Mouse (Mus musculus): ENCODE measurements around the gene Irf3.
A peak's percentile ranks its signal among the peaks of the same experiment; 100 is the strongest.

Gene Irf3

DNA sequence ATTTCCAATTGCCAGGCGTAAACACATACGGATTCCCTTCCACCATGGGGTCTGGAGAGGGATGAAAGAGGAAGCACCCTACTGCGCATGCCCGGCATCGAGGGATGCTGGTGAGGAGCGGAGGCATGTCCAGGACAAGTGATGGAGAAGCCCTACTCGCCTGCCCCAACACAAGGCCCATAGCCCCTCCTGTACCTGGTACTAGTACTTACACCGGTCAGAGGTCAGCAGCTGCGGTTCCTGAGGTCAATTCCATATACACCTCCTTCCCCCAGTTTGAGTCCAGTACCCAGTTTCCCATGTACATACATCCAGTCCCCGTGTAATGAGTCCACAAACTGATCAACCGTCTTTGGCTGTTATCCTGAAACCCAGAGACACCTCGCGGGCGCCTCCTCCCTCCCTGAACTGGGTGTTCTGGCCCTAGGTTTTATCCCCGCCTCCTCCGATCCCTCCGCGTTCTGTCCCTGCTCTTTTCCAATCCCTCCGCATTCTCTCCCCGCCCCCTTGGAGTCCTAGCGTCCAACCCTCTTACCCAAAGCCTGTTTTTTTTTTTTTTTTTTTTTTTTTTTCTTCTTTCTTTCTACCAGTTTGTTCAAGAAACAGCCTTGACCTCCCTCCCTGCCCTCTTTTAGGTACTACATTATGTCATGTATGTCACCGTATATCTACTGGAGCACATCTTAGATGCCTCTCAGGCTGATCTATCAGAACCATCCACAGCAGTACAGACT is 22.9 kb upstream of the Irf3 start, which contains the start of gene Cpt1c:
Cpt1c (minus strand) TSS at position 469 of the 734 bp plus-strand sequence.
- peak; percentile 75 to 82 for DNase-seq (ENCODE audit: low spot score in 2 of 2)

DNA sequence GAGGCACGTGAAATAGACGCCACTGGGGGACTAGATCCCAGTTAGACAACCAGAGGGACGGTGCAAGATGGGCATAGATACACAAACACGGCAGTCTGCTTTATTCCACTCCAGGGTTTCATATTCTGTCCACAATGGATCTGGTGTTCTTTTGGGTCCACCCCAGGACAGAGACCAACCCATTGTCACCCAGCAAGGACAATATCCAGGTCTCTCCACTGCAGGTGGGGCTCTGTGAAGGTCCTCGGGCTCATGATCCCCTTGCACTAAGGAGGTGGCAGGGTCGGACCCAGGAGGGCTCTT is 22.4 kb upstream of the Irf3 start:
- peak in 1 of 2 experiments; percentile 19 for DNase-seq (ENCODE audit: low spot score in 2 of 2)

DNA sequence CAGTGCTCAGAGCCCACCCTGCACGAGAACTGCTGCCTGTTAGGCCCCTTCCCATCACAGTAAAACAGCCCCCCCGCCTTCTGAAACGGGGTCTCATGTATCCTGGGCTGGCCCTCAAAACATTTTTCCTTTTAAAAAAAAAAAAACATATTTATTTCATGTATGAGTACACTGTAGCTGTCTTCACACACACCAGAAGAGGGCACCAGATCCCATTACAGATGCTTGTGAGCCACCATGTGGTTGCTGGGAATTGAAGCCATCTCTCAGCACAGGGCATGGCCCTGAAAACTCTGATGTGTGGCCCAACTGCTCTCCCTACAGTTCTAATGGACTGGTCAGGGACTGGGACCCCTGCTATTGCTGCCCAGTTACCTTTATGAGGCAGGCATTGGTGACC is 19.1 kb upstream of the Irf3 start:
- no peak for DNase-seq (ENCODE audit: low spot score in 2 of 2)

DNA sequence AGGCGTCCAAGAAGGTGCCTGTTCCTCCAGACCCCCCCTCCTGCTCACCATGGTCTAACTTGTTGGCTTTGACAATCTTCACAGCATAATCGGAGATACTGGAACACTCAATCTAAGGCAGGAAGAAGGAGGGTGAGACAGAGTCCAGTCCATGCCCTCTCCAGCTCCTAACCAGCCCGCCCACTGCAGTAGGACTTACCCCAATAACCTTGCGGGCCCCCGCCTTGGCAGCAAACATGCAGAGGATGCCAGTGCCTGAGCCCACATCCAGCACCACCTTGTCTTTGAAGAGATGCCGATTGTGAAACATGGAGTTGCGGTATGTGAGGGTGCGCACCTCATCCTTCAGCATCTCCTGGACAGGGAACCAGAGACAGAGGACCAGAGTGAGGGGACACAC is 15.9 kb upstream of the Irf3 start:
- no peak for DNase-seq (ENCODE audit: low spot score in 2 of 2)

DNA sequence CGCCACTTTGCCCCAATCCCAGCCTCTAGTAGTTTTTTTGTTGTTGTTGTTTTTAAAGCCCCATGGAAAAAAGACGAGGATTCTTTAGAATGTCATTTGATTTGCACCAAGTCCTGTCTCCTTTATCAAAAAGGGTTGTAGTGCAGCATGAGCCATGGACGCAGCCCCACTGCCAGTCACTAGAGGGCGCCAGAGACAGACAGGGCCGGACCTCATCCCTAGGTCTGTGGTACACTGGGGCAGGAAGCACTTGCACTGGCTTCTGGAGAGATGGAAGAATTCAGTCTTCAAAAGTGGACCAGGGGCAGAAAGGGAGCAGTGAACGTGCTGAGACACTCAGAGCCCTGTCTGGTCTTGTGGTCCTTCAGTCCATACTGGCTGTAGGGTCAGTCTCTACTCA is 14.4 kb upstream of the Irf3 start:
- DNase-seq (ENCODE audit: low spot score in 2 of 2) = peak; percentile 70 to 87

DNA sequence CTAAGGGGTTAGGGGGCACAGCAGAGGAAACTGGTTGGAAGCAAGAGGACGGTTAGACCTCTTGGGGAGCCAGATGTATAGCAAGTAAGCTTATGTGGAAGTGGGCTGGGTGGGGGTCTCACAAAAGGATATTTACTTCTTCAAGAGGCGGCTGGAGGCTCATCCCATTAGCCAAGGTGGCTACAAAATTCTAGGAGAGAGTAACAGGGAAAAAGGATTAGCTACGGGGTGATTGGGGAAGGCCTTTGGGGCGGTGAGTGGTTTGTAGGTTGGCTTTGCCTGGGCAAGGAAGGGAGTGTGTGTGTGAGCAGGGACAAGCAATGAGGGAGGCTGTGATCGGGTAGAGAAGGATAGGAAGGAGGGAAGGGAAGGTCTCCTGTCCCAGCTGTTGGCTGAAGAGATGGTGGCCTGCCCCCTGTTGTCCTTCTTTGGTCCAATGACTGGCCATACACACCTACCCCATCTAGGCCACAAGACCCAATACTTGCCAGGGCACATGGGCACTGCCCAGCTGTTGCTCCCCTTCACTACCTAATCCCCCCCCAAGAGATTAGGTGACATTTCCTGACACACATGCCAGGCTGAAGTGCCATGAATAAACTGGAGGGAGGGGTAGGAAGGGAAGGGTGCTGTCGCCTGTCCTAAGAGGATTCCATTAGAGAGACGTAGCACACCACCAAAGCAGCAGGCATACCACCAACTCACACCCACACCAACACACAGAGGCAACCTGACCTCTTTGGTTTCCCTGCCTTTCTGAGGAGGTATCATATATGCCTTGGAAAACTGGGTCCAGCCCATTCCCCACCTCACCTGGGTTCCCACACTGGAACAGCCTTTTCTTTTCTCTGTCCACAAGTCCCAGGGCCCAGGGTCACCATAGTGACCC is 13.3 kb upstream of the Irf3 start:
- no peak for DNase-seq (ENCODE audit: low spot score in 2 of 2)

DNA sequence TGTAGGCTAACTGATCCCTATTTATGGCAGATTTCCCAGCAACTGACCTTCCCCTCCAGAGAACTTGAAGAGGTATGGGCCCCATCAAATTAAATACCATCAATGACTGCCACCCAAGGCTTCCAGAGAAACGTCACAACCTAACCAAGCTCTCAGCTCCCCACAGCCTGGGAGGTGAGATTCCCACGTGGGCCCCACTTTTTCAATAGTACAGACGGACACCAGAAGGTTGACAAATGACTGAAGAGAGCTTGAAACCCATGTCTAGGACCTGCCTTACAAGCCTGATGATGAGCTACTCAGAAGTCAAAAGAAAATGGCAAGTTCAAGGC is 12.6 kb upstream of the Irf3 start:
- DNase-seq (ENCODE audit: low spot score in 2 of 2) = no peak

DNA sequence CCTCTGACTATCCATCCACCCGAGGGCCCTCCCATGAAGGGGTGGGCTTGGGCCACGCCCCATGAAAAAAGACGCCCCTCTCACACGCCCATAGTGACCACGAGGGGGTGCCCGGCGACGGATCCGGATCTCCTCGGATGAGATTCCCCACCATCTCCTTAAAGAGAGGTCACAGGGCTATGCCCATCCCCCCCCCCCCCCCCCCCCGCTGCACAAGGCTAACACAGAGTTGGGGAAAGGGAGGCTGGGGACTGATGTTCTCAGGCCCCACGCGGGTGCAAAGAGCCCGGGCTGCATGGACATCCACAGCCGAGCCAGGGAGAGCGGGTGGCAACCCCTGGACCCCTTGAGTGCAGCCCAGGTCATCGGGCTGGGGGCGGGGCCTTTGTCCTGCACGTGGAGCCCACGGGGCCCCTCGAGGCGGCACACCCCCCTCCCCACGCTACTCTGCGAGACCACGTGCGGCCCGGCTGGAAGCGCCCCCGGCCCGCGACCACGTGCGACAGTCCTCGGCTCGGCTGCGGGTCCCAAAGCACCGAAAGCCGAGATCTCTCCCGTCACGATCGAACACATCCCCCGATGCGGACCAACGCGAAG is 11.8 kb upstream of the Irf3 start:
- DNase-seq (ENCODE audit: low spot score in 2 of 2) = peak; percentile 55 to 74

DNA sequence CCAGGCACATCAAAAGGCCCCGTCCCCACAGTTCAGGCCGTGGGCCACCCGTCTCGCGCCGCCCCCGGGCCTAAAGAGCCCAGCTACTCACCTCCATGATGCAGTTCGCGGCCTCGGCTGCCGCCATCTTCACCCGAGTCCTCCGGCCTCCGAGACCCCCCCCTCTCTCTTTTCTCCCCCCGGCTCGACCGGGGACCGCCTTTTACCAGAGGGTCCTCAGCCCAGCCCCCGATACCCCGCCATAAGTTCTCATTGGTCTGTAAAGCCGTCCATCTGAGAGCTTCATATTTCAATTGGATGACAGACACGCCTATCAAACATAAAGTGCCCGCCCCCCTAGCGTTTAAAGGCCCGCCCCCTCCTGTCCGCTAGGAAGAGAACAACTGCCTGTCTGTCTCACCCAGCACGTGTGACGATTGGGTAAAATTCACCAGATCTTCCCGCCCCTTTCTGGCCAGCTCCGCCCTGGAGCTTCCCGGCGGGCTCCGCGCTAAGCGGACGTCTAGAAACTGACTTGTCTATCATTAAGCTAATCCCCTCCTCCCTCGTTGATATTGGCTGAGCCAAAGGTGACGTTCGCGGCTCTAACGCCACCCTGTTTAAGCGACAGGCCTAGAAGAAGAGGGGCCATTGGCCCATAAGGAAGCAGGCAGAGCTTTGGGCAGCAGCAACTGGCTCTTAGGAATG is 11.1 kb upstream of the Irf3 start, which contains the start of gene Prmt1:
Prmt1 (minus strand) TSS at position 377 of the 687 bp plus-strand sequence.
- peak; percentile 88 to 97 for DNase-seq (ENCODE audit: low spot score in 2 of 2)

DNA sequence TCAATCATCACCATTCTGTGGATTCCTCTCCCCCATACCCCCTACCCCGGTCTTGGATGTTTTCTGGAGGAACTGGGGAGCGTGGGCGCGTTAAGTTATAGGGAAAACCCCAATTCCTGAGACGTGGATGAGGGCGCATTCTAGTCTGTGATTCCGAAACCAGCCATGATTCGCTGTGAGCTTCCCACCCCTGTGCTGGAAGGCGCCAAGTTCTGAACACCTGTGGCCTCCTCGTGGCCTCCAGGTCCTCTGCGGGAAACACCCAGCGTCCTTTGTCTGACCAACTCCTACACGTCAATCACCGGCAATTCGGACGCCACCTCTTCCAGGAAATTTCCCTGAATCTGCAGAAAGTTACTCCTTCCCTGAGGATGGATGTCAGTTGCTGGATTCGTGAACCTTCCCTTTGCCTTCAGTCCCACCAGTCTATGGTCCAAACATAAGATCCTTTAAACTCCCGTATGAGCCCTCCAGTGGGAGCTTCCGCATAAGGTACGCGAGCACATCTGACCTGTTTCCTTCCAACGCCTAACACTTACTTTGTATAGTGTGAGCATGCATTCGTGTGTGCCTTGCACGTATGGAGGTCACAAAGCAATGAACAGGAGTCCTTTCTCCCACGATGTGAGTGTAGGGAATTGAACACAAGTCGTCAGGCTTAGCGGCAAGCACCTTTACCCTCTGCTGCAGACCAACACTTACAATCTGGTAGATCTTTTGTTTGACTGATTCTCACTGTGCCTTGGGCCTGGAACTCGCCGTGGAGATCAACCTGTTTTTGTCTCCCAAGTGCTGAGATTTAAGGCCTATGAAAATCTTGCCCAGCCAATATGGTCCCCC is 10.3 kb upstream of the Irf3 start:
- DNase-seq (ENCODE audit: low spot score in 2 of 2) = no peak

DNA sequence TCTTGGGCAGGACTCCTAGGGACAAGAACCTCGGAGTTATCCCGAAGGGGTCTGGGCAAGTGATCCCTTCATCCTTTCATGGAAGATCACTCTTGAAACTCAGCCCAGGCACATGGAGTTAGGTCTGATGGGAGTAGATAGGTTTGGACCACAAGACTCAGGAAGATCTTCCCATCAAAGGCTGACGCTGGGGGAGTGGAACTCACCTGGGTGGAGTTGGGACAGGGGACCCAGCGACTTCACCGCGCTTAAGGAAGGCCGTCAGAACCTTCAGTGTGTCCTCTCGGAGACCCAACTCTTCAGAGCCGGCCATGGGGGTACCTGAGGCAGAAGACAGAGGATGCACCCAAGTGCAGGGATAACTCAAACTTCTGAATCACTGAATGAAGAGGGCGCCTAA is 776 bp upstream of the Irf3 start:
- DNase-seq (ENCODE audit: low spot score in 2 of 2) = no peak

DNA sequence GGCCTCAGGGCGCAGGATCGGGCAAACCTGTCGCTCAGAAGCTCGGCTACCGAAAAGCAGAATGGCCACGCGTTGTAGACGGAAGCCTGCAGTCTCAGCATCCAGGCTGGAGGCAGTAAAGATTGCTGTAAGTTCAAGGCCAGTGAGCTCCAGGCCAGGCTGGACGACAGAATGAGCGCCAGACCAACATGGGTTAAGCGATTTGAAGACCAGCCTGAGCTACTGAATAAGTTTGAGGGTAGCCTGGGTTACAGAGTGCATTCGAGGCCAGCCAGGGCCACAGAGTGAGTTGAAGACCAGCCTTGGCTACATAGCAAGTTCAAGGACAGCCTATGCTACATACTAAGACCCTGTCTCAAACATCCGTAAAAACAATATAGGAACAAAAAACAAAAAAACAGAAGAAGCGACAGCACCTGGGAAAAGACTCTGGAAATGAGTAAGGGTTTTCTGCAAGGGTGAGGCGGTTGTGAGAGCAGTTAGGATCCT is 536 bp downstream of the Irf3 start:
- no peak for DNase-seq (ENCODE audit: low spot score in 2 of 2)

DNA sequence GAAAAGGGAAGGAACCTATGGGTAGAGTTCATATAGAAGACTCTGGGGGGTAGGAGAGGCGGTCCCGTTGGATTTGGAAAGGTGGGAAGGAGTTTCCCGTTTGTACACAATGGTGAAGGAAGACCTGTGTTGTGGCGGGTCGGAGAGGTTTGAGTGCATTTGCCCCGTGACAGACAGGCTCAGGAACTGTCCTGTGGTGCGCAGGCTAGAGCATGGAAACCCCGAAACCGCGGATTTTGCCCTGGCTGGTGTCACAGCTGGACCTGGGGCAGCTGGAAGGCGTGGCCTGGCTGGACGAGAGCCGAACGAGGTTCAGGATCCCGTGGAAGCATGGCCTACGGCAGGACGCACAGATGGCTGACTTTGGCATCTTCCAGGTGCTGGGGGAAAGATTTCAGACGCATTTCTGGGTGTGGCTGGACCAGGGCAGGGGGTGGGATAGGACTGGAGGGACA is 1.1 kb downstream of the Irf3 start, which contains the start of gene Bcl2l12:
Bcl2l12 (minus strand) TSS at position 212 of the 455 bp plus-strand sequence.
- DNase-seq (ENCODE audit: low spot score in 2 of 2) = peak in 1 of 2 experiments; percentile 52

DNA sequence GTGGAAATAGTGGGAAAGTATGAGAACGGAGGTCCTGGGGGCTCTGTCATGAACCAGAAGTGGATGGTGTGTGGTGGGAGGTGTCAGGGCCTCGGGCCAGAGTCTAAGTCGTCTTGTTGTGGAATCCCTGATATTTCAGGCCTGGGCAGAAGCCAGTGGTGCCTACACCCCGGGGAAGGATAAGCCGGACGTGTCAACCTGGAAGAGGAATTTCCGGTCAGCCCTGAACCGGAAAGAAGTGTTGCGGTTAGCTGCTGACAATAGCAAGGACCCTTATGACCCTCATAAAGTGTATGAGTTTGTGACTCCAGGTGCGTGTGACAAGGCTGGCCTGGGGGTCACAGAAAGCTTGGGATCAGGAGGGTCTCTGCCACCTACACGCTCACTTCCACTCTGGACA is 2.3 kb downstream of the Irf3 start:
- DNase-seq (ENCODE audit: low spot score in 2 of 2) = no peak

DNA sequence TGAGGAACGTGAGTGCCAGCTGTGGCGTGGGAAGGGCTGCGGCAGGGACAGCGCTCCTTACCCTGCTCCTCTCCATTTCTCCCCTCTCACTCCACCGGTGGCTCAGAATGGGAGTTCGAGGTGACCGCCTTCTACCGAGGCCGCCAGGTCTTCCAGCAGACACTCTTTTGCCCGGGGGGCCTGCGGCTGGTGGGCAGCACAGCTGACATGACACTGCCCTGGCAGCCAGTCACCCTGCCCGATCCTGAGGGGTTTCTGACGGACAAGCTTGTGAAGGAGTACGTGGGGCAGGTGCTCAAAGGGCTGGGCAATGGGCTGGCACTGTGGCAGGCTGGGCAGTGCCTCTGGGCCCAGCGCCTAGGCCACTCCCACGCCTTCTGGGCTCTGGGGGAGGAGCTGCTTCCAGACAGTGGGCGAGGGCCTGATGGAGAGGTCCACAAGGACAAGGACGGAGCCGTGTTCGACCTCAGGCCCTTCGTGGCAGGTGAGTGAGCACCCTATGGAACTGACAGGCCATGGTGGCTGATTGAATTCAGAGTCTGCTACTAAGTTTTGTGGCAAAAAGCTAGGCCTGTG is 3.2 kb downstream of the Irf3 start:
- no peak for DNase-seq (ENCODE audit: low spot score in 2 of 2)

DNA sequence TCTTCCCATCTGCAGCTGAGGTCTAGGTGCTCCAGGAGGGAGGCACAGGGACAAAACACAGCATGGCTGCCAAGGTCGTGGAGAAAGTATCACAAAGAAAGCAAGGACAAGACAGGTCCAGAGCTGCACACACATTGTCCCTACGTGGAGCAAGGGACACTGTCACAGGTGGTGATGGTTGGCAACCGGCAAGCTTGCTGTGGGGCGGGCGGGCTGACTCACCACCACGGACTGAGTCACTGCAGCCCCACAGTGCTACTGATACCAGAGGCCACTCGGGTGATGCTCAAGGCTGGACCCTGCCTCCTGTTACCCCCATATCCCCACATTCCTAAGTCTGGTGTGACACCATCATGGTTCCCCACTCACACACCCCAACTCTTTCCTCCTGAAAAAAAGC is 5.0 kb downstream of the Irf3 start:
- DNase-seq (ENCODE audit: low spot score in 2 of 2) = no peak

DNA sequence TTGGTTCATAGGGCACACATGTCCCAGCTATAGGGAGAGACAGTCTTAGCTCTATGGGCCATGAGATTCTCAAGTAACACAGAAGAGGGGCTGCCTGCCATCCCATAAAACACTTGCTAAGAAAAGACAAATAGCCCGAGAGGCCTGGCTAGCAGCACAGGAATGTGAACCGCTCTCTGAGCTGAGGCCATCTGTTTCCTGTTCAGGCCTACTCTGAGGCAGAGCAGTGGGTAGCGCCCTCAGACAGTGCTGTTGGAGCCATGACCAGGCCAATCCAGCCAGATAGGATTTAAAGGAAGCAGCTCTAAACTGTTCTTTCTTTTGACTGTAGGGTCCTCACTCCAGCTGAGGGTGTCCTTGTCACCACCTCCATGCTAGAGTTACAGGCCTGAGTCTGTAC is 7.1 kb downstream of the Irf3 start:
- no peak for DNase-seq (ENCODE audit: low spot score in 2 of 2)

DNA sequence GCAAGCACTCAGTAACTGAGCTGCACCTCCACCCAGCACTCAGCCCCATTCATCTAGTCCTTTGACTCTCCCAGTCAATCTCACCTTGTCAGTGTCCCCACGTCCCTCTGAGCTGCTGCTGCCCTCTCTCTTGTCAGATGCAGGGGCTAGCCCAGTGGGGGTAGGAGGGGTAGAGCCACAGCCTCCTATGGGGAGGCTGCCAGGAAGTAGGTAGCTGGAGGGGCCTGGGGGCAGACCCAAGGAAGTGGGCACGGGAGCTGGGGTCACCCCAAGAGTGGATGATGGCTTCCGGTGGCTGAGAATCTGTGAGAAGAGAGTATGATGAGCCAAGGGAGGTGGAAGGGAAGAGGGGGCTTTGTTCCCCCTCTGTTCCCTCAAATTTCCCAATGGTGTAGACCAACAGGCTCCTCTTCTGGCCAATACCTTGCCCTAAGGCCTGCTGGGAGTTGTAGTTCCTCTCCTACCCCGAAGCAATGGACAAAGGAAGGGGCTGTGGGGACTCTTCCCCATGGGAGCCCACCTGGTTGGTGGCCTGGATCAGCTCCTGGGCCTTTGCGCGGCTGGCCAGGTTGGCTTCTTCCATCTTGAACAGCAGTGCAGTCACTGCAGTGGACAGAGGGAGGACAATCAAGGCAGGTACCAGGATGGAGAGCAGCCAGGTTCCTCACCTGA is 8.0 kb downstream of the Irf3 start:
- no peak for DNase-seq (ENCODE audit: low spot score in 2 of 2)

DNA sequence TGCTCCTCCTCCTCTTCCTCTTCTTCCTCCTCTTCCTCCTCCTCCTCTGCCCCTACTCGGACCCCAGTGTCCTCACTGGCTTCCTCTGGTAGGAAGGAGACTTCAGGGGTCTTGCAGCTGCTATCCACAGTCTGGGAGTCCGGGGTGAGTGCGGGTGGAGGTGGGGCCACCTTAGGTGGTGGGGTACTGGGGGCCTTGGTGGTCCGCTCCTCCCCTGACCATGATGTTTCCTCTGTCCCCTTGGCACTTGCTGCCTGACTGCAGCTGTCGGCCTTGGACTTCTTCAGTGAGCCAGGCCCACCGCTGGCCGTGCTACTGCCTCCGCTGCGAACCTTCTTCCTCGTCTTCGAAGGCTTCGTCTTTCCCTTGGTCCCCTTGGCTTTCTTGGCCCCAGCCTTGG is 9.1 kb downstream of the Irf3 start:
- DNase-seq (ENCODE audit: low spot score in 2 of 2) = no peak

DNA sequence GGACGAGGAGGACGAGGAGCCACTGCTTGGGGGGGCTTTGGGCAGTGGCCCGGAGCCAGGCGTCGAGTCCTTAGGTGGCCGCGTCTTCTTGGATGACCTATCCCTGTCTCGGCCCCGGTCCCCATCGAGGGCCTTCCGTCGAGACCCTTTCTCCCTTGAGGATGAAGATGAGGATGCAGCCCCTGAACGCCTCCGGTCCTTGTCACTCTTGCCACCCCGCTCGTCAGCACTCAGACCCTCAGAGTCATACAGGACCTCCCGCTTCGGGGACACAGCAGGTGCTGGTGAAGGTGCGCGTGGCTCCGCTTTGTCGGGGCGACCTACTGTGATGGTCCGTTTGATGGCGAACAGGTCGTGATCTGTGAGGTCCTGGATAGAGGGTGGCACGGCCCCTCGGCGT is 9.7 kb downstream of the Irf3 start:
- DNase-seq (ENCODE audit: low spot score in 2 of 2) = no peak

All from cerebellum, postnatal 4 days (tissue).